Mouse (Mus musculus): ENCODE results near the gene 4933427D14Rik. TPM values are rescaled to one million over a fixed set of nuclear protein-coding genes. Genes with fewer than 3 reads are reported as not detected.

Gene 4933427D14Rik
- polyA plus RNA-seq, 1 experiment from 2014 or later: 13.2 TPM

DNA sequence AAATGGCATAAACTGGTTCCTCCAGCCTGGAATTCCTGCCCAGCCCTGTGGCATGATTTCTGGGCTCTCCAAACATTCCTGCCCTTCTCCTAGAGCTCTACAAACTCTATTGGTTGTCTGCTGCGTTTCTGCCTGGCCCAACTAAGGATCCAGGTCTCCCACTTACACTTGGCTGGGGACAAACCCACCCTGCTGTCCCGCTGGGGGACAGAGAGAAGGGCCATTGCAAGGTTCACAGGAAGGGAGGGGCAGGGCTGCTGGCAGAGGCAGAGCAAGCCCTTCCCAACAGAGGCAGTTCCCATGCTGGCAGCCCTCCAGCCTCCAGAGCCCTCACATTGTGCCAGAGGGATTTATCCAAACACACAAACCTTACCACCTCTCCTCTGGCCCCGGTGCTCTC lies 75.0 kb downstream of the 4933427D14Rik start:
- WGBS: 29% methylated on average over 3 of the region's 3 CpGs
- peaks cover 32% of the 10 kb centered on the region for H3K4me1 ChIP-seq
- no peaks in the 10 kb centered on the region for H3K9me3 ChIP-seq (replicated peaks)
- H3K27ac ChIP-seq: no peak overlapping the region
- H3K27me3 ChIP-seq (ENCODE audit: low read depth, poor library complexity, severe bottlenecking): peaks cover 70% of the 10 kb centered on the region
- H3K4me3 ChIP-seq: no peak overlapping the region
- no peak for DNase-seq (ENCODE audit: low spot score)
- no peaks in the 10 kb centered on the region for H3K36me3 ChIP-seq

DNA sequence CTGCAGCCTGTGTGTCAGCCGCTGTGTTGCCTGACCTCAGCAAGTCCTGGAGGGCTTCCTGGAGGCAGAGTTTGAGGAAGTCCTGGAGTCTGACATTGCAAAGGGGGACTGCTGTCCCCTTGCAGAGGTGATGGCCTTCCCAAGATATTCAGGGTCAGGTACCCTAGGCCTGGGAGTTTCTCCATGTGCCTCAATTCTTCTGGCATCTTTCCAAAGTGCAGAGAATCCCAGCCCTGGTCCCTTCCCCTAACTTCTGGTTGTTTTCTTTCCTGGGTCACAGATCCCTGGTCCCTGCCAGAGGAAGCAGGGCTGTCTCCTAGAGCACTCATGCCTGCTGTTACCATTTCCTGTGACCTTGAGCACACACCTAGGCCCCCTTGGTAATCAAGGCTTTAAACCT lies 75.6 kb downstream of the 4933427D14Rik start:
- H3K27ac ChIP-seq: no peak overlapping the region
- no peaks in the 10 kb centered on the region for H3K36me3 ChIP-seq
- 81% methylated on average over 1 of the region's 1 CpGs for WGBS
- H3K9me3 ChIP-seq (replicated peaks): no peaks in the 10 kb centered on the region
- H3K4me1 ChIP-seq: peaks cover 32% of the 10 kb centered on the region
- no peak overlapping the region for H3K4me3 ChIP-seq
- H3K27me3 ChIP-seq (ENCODE audit: low read depth, poor library complexity, severe bottlenecking): peaks cover 64% of the 10 kb centered on the region
- DNase-seq (ENCODE audit: low spot score): no peak

- H3K4me3 ChIP-seq: no peak overlapping the region
- H3K9me3 ChIP-seq (replicated peaks): no peaks in the 10 kb centered on the region
- no peak overlapping the region for H3K27ac ChIP-seq
- no peak for DNase-seq (ENCODE audit: low spot score)
- H3K36me3 ChIP-seq: no peaks in the 10 kb centered on the region
- 82% methylated on average over 3 of the region's 3 CpGs for WGBS
- peaks cover 56% of the 10 kb centered on the region for H3K27me3 ChIP-seq (ENCODE audit: low read depth, poor library complexity, severe bottlenecking)
- peaks cover 31% of the 10 kb centered on the region for H3K4me1 ChIP-seq
These were observed 76.4 kb downstream of the 4933427D14Rik start for GRCm38 (mm10) chr11:72130905-72131304.

DNA sequence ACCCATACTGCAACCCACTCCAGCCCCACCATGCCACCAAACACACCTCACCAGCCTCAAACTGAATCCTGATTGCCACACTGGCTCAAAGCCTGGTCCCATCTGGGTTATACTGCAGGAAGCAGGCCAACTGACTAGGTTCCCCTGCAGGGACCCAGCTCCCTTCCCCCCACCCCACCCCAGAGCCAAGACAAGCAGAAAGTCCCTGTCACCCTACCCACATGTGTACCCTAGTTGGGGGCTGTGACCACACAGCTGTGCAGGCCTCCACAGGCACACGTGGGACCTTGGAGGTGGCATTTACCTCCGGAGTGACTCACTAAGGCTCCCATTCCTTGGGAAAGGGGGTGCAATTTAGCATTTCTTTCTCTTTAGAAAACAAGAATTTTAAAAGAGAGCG lies 76.8 kb downstream of the 4933427D14Rik start:
- Histone ChIP-seq H3K36me3 (no peaks in the 10 kb centered on the region), H3K9me3 (replicated peaks) (no peaks in the 10 kb centered on the region), H3K27me3 (ENCODE audit: low read depth, poor library complexity, severe bottlenecking) (peaks cover 52% of the 10 kb centered on the region), H3K4me3 (no peak overlapping the region), H3K27ac (no peak overlapping the region), H3K4me1 (peaks cover 26% of the 10 kb centered on the region)
- no peak for DNase-seq (ENCODE audit: low spot score)
- 65% methylated on average over 3 of the region's 3 CpGs for WGBS

GRCm38 (mm10) chr11:72130021-72130420 lies 77.2 kb downstream of the 4933427D14Rik start:
- Histone ChIP-seq H3K4me1 (peaks cover 22% of the 10 kb centered on the region), H3K27ac (no peak overlapping the region), H3K4me3 (no peak overlapping the region), H3K27me3 (ENCODE audit: low read depth, poor library complexity, severe bottlenecking) (peaks cover 48% of the 10 kb centered on the region), H3K36me3 (no peaks in the 10 kb centered on the region), H3K9me3 (replicated peaks) (no peaks in the 10 kb centered on the region)
- no peak for DNase-seq (ENCODE audit: low spot score)
- WGBS: 17% methylated on average over 11 of the region's 11 CpGs

DNA sequence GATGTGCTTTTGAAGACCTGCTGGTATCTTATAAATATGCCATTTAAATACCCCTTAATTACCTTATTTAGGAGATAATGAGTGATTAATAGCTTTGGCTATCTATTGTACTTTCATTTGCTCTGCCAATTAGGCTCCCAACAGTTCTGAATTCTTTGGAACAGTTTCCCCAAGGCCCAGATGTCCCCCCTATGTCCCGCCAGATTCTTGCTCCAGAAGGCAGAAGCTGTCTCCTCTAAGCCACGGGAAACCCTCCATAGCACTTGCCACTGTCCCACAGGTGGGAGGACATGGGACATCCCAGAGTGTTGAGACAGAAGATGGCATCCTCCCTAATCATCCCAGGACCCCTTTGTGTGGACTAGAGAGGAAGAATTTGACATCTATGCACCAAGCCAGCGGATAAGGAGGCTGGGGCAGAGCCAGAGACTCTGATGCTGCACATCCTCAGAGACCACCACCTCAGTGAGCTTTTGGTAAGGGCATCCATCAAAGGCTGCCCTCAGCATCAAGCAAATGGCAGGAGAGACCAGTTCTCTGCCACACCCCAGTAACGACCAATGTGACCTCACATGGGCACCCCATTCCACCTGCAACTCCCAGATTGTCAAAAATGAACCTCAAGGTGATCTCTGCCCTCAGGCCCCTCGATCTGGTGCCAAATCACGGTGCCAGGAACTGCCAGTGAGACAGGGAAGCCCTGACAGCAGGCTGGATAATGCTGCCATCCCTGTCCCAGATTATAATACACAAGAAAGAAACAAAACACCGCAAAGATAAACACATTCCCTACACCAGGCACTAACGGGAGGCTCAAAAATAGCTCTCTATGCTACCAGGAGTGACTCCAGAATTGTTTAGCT lies 78.0 kb downstream of the 4933427D14Rik start:
- DNase-seq (ENCODE audit: low spot score): no peak
- peaks cover 40% of the 10 kb centered on the region for H3K27me3 ChIP-seq (ENCODE audit: low read depth, poor library complexity, severe bottlenecking)
- WGBS: 77% methylated on average over 8 of the region's 8 CpGs
- H3K4me3 ChIP-seq: no peak overlapping the region
- H3K4me1 ChIP-seq: peaks cover 17% of the 10 kb centered on the region
- H3K9me3 ChIP-seq (replicated peaks): no peaks in the 10 kb centered on the region
- H3K36me3 ChIP-seq: no peaks in the 10 kb centered on the region
- H3K27ac ChIP-seq: no peak overlapping the region

DNA sequence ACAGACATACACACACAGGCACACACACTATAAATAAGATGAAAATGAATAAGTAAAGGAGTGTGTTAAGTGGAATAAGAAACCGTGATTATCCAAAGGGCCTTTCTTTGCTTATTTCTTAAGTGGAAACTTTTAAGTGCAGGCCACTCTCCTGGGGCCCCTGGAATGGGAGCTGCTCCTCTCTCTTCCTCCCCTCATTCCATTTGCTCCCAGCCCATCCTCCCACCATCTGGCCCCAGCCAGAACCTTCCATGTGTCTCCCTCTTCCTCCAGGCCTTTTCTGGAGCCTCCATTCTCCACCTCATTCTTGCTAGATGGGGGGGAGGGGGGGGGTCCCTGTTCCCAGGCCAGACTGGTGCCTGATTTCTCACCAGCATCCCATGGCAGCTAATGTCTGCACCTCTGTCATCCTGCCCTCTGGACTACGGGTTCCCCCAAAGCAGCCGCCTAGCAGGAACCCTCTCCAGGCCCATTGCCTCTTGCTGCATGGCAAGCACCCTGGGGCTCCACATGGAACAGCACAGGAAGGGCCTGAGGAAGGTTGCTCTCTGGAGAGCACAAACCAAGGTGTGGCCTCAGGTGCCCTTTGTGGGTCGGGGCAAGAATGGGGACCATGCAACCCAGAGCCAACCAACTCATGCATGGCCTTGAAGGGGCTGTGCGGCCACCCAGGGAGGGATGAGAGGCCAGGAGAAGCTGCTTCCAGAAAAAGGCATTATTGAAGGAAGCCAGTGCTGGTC lies 79.6 kb downstream of the 4933427D14Rik start:
- 79% methylated on average over 5 of the region's 5 CpGs for WGBS
- DNase-seq (ENCODE audit: low spot score): no peak

DNA sequence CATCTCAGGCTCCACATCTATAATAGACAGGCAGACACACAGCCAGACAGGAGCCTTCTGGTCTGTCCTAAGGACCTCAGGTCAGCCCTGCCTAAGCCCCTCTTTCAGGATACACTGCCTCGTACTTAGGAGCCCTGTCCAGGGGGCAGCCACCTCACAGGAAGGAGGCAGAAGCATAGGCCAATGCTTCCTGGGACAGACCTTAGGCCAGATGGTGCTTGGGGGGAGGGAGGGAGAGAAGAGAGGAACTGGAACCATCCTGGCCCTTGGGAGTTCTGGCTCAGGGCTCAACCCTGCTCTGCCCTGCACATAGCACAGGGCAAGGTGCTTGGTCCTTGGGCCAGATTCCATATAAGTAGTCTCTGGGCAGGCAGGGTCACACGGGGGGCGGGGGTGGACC lies 81.5 kb downstream of the 4933427D14Rik start:
- 0 out of 2 replicates have a peak, but pooled peaks cover 5% of the 10 kb centered on the region for H3K27me3 ChIP-seq (ENCODE audit: low read depth, poor library complexity, severe bottlenecking)
- H3K4me1 ChIP-seq: peaks cover 7% of the 10 kb centered on the region
- WGBS: 73% methylated on average over 3 of the region's 3 CpGs
- DNase-seq (ENCODE audit: low spot score): no peak
- H3K27ac ChIP-seq: no peak overlapping the region
- no peaks in the 10 kb centered on the region for H3K36me3 ChIP-seq
- no peak overlapping the region for H3K4me3 ChIP-seq
- no peaks in the 10 kb centered on the region for H3K9me3 ChIP-seq (replicated peaks)

More for the DNA sequence above, 79.6 kb downstream of the 4933427D14Rik start:
- H3K27ac ChIP-seq: no peak overlapping the region
- H3K4me3 ChIP-seq: no peak overlapping the region
- H3K9me3 ChIP-seq (replicated peaks): no peaks in the 10 kb centered on the region
- peaks cover 16% of the 10 kb centered on the region for H3K4me1 ChIP-seq
- H3K36me3 ChIP-seq: no peaks in the 10 kb centered on the region
- peaks cover 24% of the 10 kb centered on the region for H3K27me3 ChIP-seq (ENCODE audit: low read depth, poor library complexity, severe bottlenecking)

DNA sequence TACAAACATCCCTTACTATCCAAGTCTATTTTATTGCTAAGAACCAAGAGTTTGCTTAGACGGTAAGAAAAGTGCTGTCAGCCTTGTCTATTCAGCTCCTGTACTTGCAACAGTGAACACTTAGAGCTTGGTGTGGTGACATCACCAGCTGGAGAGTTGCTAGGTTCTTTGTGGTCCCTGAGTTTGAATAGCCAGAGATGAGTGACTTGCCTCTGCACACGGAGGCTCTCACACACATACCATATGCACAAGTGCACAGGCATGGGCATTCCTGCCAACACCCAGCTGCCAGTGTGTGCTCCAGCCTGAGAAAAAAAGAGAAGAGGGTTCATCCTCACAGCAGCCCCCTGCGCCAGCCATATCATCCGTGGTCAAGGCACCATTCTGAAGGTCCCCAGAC lies 83.7 kb downstream of the 4933427D14Rik start:
- H3K9me3 ChIP-seq (replicated peaks): no peaks in the 10 kb centered on the region
- H3K27me3 ChIP-seq (ENCODE audit: low read depth, poor library complexity, severe bottlenecking): no peaks in the 10 kb centered on the region
- DNase-seq (ENCODE audit: low spot score): no peak
- H3K4me1 ChIP-seq: no peaks in the 10 kb centered on the region
- H3K36me3 ChIP-seq: no peaks in the 10 kb centered on the region
- no peak overlapping the region for H3K4me3 ChIP-seq
- no peak overlapping the region for H3K27ac ChIP-seq
- WGBS: 84% methylated on average over 4 of the region's 4 CpGs

DNA sequence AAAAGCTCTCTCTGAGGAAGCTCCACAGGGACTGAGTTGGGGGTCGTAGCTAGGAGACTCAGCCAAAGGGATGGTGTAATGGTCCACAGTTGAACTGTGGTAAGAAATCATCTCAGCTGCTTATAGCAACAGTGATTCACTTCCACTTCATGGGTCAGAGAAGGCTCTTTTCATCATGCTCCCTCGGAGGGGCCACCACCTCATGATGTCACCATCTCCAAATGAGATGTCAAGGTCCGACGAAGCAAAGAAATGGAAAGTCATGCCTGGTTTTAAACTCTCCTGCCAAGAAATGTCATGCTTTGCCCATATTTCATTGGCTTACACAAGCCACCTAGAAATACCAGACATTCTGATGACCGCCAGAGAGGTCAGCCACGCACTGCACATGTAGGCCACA lies 86.9 kb downstream of the 4933427D14Rik start:
- Histone ChIP-seq H3K36me3 (no peaks in the 10 kb centered on the region), H3K27ac (no peak overlapping the region), H3K9me3 (replicated peaks) (no peaks in the 10 kb centered on the region), H3K4me1 (no peaks in the 10 kb centered on the region), H3K4me3 (no peak overlapping the region), H3K27me3 (ENCODE audit: low read depth, poor library complexity, severe bottlenecking) (no peaks in the 10 kb centered on the region)
- no peak for DNase-seq (ENCODE audit: low spot score)
- 90% methylated on average over 6 of the region's 6 CpGs for WGBS

DNA sequence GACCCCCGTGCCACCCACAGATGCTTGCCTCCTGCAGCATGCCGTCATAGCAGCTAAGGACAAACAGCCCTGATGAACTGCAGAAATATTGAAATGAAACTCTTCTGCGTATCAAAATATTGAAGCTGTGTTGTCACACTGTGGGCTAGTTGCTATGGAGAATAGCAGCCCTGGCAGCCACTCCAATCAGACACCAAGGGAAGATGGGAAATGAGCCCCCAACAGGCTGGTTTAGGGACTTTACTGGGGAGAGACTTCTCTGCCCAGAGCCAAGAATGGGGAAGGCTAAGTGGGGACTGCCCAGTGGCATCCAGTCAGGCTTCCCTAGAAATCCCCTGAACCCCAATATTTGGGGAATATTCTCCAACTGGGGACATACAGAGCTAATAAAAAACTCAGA lies 88.6 kb downstream of the 4933427D14Rik start:
- Histone ChIP-seq H3K27me3 (ENCODE audit: low read depth, poor library complexity, severe bottlenecking) (no peaks in the 10 kb centered on the region), H3K4me1 (no peaks in the 10 kb centered on the region), H3K27ac (no peak overlapping the region), H3K4me3 (no peak overlapping the region), H3K9me3 (replicated peaks) (no peaks in the 10 kb centered on the region), H3K36me3 (no peaks in the 10 kb centered on the region)
- WGBS: 84% methylated on average over 3 of the region's 3 CpGs
- DNase-seq (ENCODE audit: low spot score): no peak

DNA sequence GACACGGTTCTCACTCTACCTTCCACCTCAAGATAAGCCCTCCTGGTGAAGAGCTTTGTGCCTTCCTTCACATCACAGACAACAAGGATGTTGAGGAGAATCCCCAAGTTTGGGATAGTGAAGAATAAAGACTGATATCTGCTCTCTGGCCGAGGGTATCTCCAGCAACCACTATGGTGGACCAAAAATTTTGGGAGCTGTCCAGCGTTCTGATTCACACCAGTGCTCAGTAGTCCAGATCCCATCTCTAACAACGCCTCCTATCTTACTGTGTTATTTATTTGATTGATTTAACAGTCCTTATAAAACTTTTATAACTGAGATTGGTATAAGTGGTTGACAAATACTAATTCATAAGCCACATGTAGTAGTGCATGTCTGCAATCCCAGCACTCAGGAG lies 94.0 kb downstream of the 4933427D14Rik start:
- Histone ChIP-seq H3K27ac (no peak overlapping the region), H3K27me3 (ENCODE audit: low read depth, poor library complexity, severe bottlenecking) (no peaks in the 10 kb centered on the region), H3K4me3 (no peak overlapping the region), H3K9me3 (replicated peaks) (no peaks in the 10 kb centered on the region), H3K36me3 (no peaks in the 10 kb centered on the region), H3K4me1 (no peaks in the 10 kb centered on the region)
- no peak for DNase-seq (ENCODE audit: low spot score)
- 68% methylated on average over 4 of the region's 4 CpGs for WGBS

DNA sequence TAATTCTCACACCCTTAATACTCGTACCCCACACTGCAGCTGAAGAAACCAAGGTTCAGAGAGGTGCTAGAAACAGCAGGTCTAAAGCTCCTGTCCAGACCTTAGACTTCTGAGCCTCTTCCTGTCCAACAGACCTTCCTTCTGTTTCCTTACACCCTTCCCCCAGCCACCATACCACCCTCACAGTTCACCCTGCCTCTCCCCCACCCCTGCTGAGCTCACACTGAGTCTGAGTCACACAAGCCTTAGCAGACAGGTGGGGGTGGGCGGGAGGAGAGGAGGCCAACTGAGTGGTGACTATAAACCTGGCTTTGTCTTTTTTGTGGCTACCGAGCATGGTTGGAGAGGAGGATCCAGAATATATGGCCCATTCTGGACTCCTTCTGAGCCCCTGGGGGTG lies 96.5 kb downstream of the 4933427D14Rik start:
- WGBS: 51% methylated on average over 3 of the region's 3 CpGs
- no peaks in the 10 kb centered on the region for H3K4me1 ChIP-seq
- no peaks in the 10 kb centered on the region for H3K36me3 ChIP-seq
- H3K27me3 ChIP-seq (ENCODE audit: low read depth, poor library complexity, severe bottlenecking): no peaks in the 10 kb centered on the region
- no peak for DNase-seq (ENCODE audit: low spot score)
- no peaks in the 10 kb centered on the region for H3K9me3 ChIP-seq (replicated peaks)
- H3K4me3 ChIP-seq: no peak overlapping the region
- H3K27ac ChIP-seq: no peak overlapping the region

All from limb, embryonic 10.5 days (tissue).